Mouse (Mus musculus): ENCODE data around the gene Ercc2.

DNA sequence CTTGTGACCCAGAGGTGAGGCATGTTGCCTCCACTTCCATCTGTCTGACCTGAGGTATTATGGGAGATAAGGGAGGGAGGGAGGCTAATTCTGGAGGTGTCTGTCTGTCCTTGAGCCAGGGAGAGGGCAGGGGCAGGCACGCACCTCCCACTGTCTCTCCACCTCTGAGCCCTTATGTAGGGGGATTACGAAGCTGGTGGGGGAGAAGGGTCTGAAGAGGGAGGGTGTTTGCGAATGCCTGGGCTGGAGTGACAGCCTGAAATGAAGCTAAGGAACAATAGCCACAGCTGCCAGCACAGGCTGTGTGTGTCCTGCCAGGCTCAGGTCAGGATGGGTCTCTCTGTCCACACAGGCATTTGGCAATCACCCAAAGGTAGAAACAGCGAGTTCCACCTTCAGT lies 19.5 kb upstream of the Ercc2 start:
- TF ChIP-seq CTCF (IDR thresholded peaks at IDR 0.05; ENCODE audit: low read depth) (no peak), EP300 (IDR thresholded peaks at IDR 0.05; ENCODE audit: low read depth) (no peak)

Data from liver, embryonic 14.5 days (tissue).